Mouse (Mus musculus) spleen, postnatal 10 days (tissue): ENCODE results near the gene Ehd2.

ENCODE experiments used
- DNase-seq, 2 experiments: peaks; one replicate each; pipeline ENCODE4 v3.0.0; 2021 to 2022; ENCODE audit warnings: low spot score in 2 of 2

Gene Ehd2

GRCm38 (mm10) chr7:15967312-15967711 is at the start of gene Ehd2:
Ehd2 (minus strand) TSS chr7:15967567.
- peak; percentile 65 to 80 for DNase-seq

GRCm38 (mm10) chr7:16015384-16015783 is 48.0 kb upstream of the Ehd2 start:
- no peak for DNase-seq

- no peak for DNase-seq
Observed at GRCm38 (mm10) chr7:16014521-16015175, 47.3 kb upstream of the Ehd2 start.

- no peak for DNase-seq
Observed at GRCm38 (mm10) chr7:16013722-16014275, 46.4 kb upstream of the Ehd2 start.

- peak; percentile 36 to 69 for DNase-seq
Observed at GRCm38 (mm10) chr7:16012576-16013263, 45.4 kb upstream of the Ehd2 start.

- no peak for DNase-seq
Observed at GRCm38 (mm10) chr7:16011418-16012085, 44.2 kb upstream of the Ehd2 start.

- DNase-seq, result no peak
Observed at GRCm38 (mm10) chr7:16010649-16011048, 43.3 kb upstream of the Ehd2 start.

- DNase-seq, result no peak
Observed at GRCm38 (mm10) chr7:16009636-16010035, 42.3 kb upstream of the Ehd2 start.

- no peak for DNase-seq
Observed at GRCm38 (mm10) chr7:16005020-16005419, 37.7 kb upstream of the Ehd2 start.

GRCm38 (mm10) chr7:16004177-16004856 is 37.0 kb upstream of the Ehd2 start:
- no peak for DNase-seq

GRCm38 (mm10) chr7:16003032-16003431 is 35.7 kb upstream of the Ehd2 start:
- DNase-seq, result no peak

GRCm38 (mm10) chr7:16002171-16002570 is 34.8 kb upstream of the Ehd2 start:
- DNase-seq, result no peak

- no peak for DNase-seq
Observed at GRCm38 (mm10) chr7:16001691-16002090, 34.3 kb upstream of the Ehd2 start.

GRCm38 (mm10) chr7:15993789-15994188 is 26.4 kb upstream of the Ehd2 start:
- no peak for DNase-seq

- no peak for DNase-seq
Observed at GRCm38 (mm10) chr7:15993152-15993551, 25.8 kb upstream of the Ehd2 start.

GRCm38 (mm10) chr7:15991764-15992163 is 24.4 kb upstream of the Ehd2 start:
- DNase-seq, result no peak

- no peak for DNase-seq
Observed at GRCm38 (mm10) chr7:15987661-15988356, 20.4 kb upstream of the Ehd2 start.

- peak in 1 of 2 experiments; percentile 40 for DNase-seq
Observed at GRCm38 (mm10) chr7:15982729-15983407, 15.5 kb upstream of the Ehd2 start.

GRCm38 (mm10) chr7:15981538-15981937 is 14.2 kb upstream of the Ehd2 start:
- DNase-seq, result no peak

GRCm38 (mm10) chr7:15980246-15980645 is 12.9 kb upstream of the Ehd2 start:
- DNase-seq, result no peak

- peak in 1 of 2 experiments; percentile 65 for DNase-seq
Observed at GRCm38 (mm10) chr7:15975904-15976303, 8.5 kb upstream of the Ehd2 start.
